Mouse (Mus musculus) heart, embryonic 16.5 days (tissue): ENCODE results near the gene V1rd19. TPM values are rescaled to one million over a fixed set of nuclear protein-coding genes. Genes with fewer than 3 reads are reported as not detected.
"Not testable (repeated sequence)": the region's sequence is repeated elsewhere in the genome, so short reads cannot be mapped to it uniquely, and the experiment has no call there.

Experiments used
- ATAC-seq: fragments of 200-750 bp; cut with Nextera tagmentation; replicated peaks from 2 replicates; pipeline ENCODE4 v1.8.0; 2017; ENCODE audit warnings: moderate number of reproducible peaks; ENCODE audit not compliant: insufficient read depth, low FRiP score; ENCODE audit errors: extremely low read depth
- H3K27ac ChIP-seq: fragments of 300-500 bp; sonication (generic); 2 replicates; pipeline ENCODE4 v1.5.1; 2014; ENCODE audit warnings: mild to moderate bottlenecking, low read length, control low read depth, moderate library complexity
- H3K27me3 ChIP-seq: fragments of 300-500 bp; sonication (generic); 2 replicates; pipeline ENCODE4 v1.6.1; 2014; ENCODE audit warnings: low read length, mixed read lengths; ENCODE audit not compliant: control insufficient read depth, insufficient read depth
- H3K36me3 ChIP-seq: fragments of 300-500 bp; sonication (generic); 2 replicates; pipeline ENCODE4 v1.6.1; 2014; ENCODE audit not compliant: control insufficient read depth, insufficient read depth
- H3K4me1 ChIP-seq: fragments of 300-500 bp; sonication (generic); 2 replicates; pipeline ENCODE4 v1.6.1; 2014; ENCODE audit warnings: low read length, mixed read lengths; ENCODE audit not compliant: control insufficient read depth, insufficient read depth
- H3K4me2 ChIP-seq: fragments of 300-500 bp; sonication (generic); 2 replicates; pipeline ENCODE4 v1.6.1; 2014; ENCODE audit warnings: low read depth, mild to moderate bottlenecking, control low read depth, low read length
- H3K4me3 ChIP-seq: fragments of 300-500 bp; sonication (generic); 2 replicates; pipeline ENCODE4 v1.5.1; 2014; ENCODE audit warnings: mild to moderate bottlenecking, control low read depth, low read length
- H3K9ac ChIP-seq: fragments of 300-500 bp; sonication (generic); 2 replicates; pipeline ENCODE4 v1.6.1; 2014; ENCODE audit warnings: low read length, control low read depth
- H3K9me3 ChIP-seq: fragments of 300-500 bp; sonication (generic); replicated peaks from 2 replicates; pipeline ENCODE4 v1.6.1; 2016; ENCODE audit warnings: low read length; ENCODE audit not compliant: control insufficient read depth
- WGBS: fragments of 180-500 bp; shearing (Covaris S2); extraction: QIAGEN DNeasy Blood & Tissue Kit; methylation state at CpG from one replicate; pipeline ENCODE4 v1.1.7; 2014; 5-methylcytosine and 5-hydroxymethylcytosine counted together
- polyA plus RNA-seq: library from polyadenylated mRNA; unstranded; fragments of >200 nt; fragmentation: Nextera tagmentation; extraction: Ambion mirVana; gene quantifications from 2 replicates; pipeline ENCODE4 v1.2.1, GENCODE M21; 2015

V1rd19 gene
- not detected in 2 replicates for polyA plus RNA-seq

DNA sequence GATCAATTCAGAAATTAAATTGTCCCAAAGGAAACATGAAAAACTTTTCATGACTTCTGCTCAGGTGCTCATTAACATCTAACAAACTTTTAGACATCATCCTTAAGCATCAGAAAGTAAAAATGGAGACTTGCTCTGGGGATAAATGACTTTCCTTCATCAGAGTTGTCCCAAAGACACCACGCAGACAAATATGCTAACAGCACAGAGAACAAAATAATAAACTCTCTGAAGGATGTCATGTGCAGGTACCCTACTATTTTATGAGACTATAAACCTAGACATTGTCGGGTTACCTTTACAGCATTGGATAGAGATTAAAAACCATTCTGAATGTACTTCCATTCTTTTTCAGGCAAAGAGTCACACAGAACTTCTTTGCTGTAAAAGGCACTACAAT lies at the start of gene V1rd19:
Gene V1rd19, plus strand, starts transcription at position 301 of the 400 bp plus-strand sequence.
- Histone ChIP-seq H3K4me3 (no peak within 1 kb of the TSS), H3K9me3 (peaks cover 5% of the 10 kb centered on the region; the same call in 1 of the 2 replicates), H3K27me3 (no peaks in the 10 kb centered on the region), H3K4me2 (no peak within 1 kb of the TSS), H3K27ac (no peak within 1 kb of the TSS), H3K4me1 (no peaks in the 10 kb centered on the region), H3K36me3 (no peaks in the 10 kb centered on the region), H3K9ac (no peak within 1 kb of the TSS)
- no peak for ATAC-seq
- 61% methylated on average over 2 of the region's 2 CpGs for WGBS

- not testable (repeated sequence) for H3K4me1 ChIP-seq, H3K9ac ChIP-seq, H3K27ac ChIP-seq, H3K36me3 ChIP-seq, ATAC-seq, H3K4me2 ChIP-seq, H3K4me3 ChIP-seq, H3K27me3 ChIP-seq
- WGBS, result 45% methylated on average over 3 of the region's 3 CpGs
- H3K9me3 ChIP-seq, result peaks cover 10% of the 10 kb centered on the region
These were observed 33.4 kb upstream of the V1rd19 start for GRCm38 (mm10) chr7:23968044-23968443.

DNA sequence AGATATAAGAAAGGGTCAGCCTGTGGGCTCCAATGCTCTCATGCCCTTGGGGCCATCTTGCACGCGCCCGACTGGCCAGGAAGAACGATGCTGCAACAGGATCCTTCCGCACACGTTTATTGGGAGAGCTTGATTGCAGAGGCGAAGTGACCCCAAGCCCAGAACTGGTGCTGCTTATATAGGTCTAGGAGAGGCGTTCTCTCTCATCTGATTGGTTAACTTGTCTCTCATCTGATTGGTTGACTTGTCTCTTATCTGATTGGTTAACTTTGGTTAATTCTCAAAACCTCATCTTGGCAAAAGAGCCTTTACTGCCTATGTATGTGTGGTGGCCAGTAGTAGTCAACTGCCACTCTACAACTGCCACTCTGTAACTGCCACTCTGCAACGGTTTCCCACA lies 27.2 kb upstream of the V1rd19 start, which contains the start of gene Vmn1r181:
Gene Vmn1r181, plus strand, starts transcription at position 301 of the 400 bp plus-strand sequence.
- H3K9ac ChIP-seq, H3K4me1 ChIP-seq, H3K9me3 ChIP-seq, H3K4me3 ChIP-seq, H3K27ac ChIP-seq, H3K36me3 ChIP-seq, H3K27me3 ChIP-seq, ATAC-seq, H3K4me2 ChIP-seq: not testable (repeated sequence)
- WGBS, result 75% methylated on average over 9 of the region's 9 CpGs

- no peak within 1 kb of the TSS for H3K4me2 ChIP-seq
- no peaks in the 10 kb centered on the region for H3K27me3 ChIP-seq
- 69% methylated on average over 4 of the region's 4 CpGs for WGBS
- H3K36me3 ChIP-seq, result no peaks in the 10 kb centered on the region
- no peaks in the 10 kb centered on the region for H3K9me3 ChIP-seq
- H3K27ac ChIP-seq, result no peak within 1 kb of the TSS
- no peak for ATAC-seq
- no peak within 1 kb of the TSS for H3K9ac ChIP-seq
- no peak within 1 kb of the TSS for H3K4me3 ChIP-seq
- H3K4me1 ChIP-seq, result no peaks in the 10 kb centered on the region
These were observed 51.3 kb downstream of the V1rd19 start, which contains the start of gene Vmn1r183 for GRCm38 (mm10) chr7:24052660-24053304. Gene Vmn1r183, plus strand, starts transcription at chr7:24053254.

Other genes with a start within 250 kb of the V1rd19 start
- gene Vmn1r174, start 249.4 kb upstream of the V1rd19 start, polyA plus RNA-seq, result not detected in 2 replicates
- gene Vmn1r175, start 191.0 kb upstream of the V1rd19 start, polyA plus RNA-seq, result not detected in 2 replicates
- not detected in 2 replicates for gene Vmn1r176, start 164.3 kb upstream of the V1rd19 start, polyA plus RNA-seq
- gene Vmn1r177, start 135.2 kb upstream of the V1rd19 start, polyA plus RNA-seq, result not detected in 2 replicates
- not detected in 2 replicates for gene Vmn1r178, start 109.7 kb upstream of the V1rd19 start, polyA plus RNA-seq
- gene Vmn1r179, start 74.7 kb upstream of the V1rd19 start, polyA plus RNA-seq, result not detected in 2 replicates
- not detected in 2 replicates for gene Vmn1r180, start 51.1 kb upstream of the V1rd19 start, polyA plus RNA-seq
- gene Vmn1r181, start 27.1 kb upstream of the V1rd19 start, polyA plus RNA-seq, result not detected in 2 replicates
- 0.01 TPM in 1 of 2 replicates, not detected in the other for gene Vmn1r183, start 51.6 kb downstream of the V1rd19 start, polyA plus RNA-seq
- 13.2 and 14.1 TPM in 2 replicates for gene Zfp180, start 80.2 kb downstream of the V1rd19 start, polyA plus RNA-seq
- gene Zfp112, start 110.6 kb downstream of the V1rd19 start, polyA plus RNA-seq, result 5.2 and 6.0 TPM in 2 replicates
- gene Zfp235, start 132.5 kb downstream of the V1rd19 start, polyA plus RNA-seq, result 8.7 and 9.4 TPM in 2 replicates
- gene Zfp114, start 173.4 kb downstream of the V1rd19 start, polyA plus RNA-seq, result 2.1 and 3.3 TPM in 2 replicates
- gene Zfp111, start 209.8 kb downstream of the V1rd19 start, polyA plus RNA-seq, result 5.6 and 7.1 TPM in 2 replicates
- gene Zfp109, start 235.9 kb downstream of the V1rd19 start, polyA plus RNA-seq, result 3.6 TPM in 2 replicates